Mouse (Mus musculus): ENCODE results near the gene Cdc16. TPM values are rescaled to one million over a fixed set of nuclear protein-coding genes. Genes with fewer than 3 reads are reported as not detected.

Gene Cdc16
- polyA plus RNA-seq, 1 experiment from 2014 or later, result 125 TPM

- H3K9ac ChIP-seq (ENCODE audit: low read length), result peak within 1 kb of the TSS; percentile 95
- peaks cover 3 to 9% of the 10 kb centered on the region in 2 experiments for H3K4me1 ChIP-seq (ENCODE audit: control insufficient read depth in 2 of 2, insufficient read depth in 2 of 2, low read length in 2 of 2)
- peak within 1 kb of the TSS; percentile 65 to 81 for H3K4me3 ChIP-seq (ENCODE audit: control insufficient read depth in 1 of 2, insufficient read depth in 1 of 2, low read depth in 1 of 2, low read length in 2 of 2)
- ATAC-seq (ENCODE audit: insufficient number of reproducible peaks, insufficient read depth, low FRiP score, low read depth), result peak; percentile 92
- WGBS, result under 1% methylated on average over 47 of the region's 47 CpGs
- H3K4me2 ChIP-seq (ENCODE audit: low read length), result peak within 1 kb of the TSS; percentile 90
- peaks cover 48% of the 10 kb centered on the region for H3K36me3 ChIP-seq (ENCODE audit: control insufficient read depth, insufficient read depth, low read length)
- peak within 1 kb of the TSS; percentile 97 to 98 for H3K27ac ChIP-seq (replicated peaks in 1 of 2; ENCODE audit: control insufficient read depth in 1 of 2, insufficient read depth in 1 of 2, low read depth in 2 of 2, low read length in 2 of 2)
- no peaks in the 10 kb centered on the region for H3K9me3 ChIP-seq (ENCODE audit: control insufficient read depth, low read length)
- no peaks in the 10 kb centered on the region for H3K27me3 ChIP-seq (ENCODE audit: control insufficient read depth, insufficient read depth, low read length)
These were observed 27.8 kb downstream of the Cdc16 start, which contains the start of gene Upf3a for GRCm38 (mm10) chr8:13785250-13785763. Gene Upf3a (plus strand): TSS chr8:13785615.

- WGBS, result under 1% methylated on average over 38 of the region's 47 CpGs
- peak; percentile 94 for ATAC-seq (ENCODE audit: insufficient number of reproducible peaks, insufficient read depth, low FRiP score, low read depth)
- peaks cover 44% of the 10 kb centered on the region for H3K36me3 ChIP-seq (ENCODE audit: control insufficient read depth, insufficient read depth, low read length)
These were observed 28.4 kb downstream of the Cdc16 start for GRCm38 (mm10) chr8:13785764-13786299.

GRCm38 (mm10) chr8:13789606-13790005 is 32.1 kb downstream of the Cdc16 start:
- H3K9ac ChIP-seq (ENCODE audit: low read length), result no peak overlapping the region
- H3K27ac ChIP-seq (replicated peaks in 1 of 2; ENCODE audit: control insufficient read depth in 1 of 2, insufficient read depth in 1 of 2, low read depth in 2 of 2, low read length in 2 of 2), result no peak overlapping the region
- peaks cover 3 to 8% of the 10 kb centered on the region in 2 experiments for H3K4me1 ChIP-seq (ENCODE audit: control insufficient read depth in 2 of 2, insufficient read depth in 2 of 2, low read length in 2 of 2)
- no peaks in the 10 kb centered on the region for H3K9me3 ChIP-seq (ENCODE audit: control insufficient read depth, low read length)
- no peak overlapping the region for H3K4me2 ChIP-seq (ENCODE audit: low read length)
- 91% methylated on average over 8 of the region's 8 CpGs for WGBS
- no peak overlapping the region for H3K4me3 ChIP-seq (ENCODE audit: control insufficient read depth in 1 of 2, insufficient read depth in 1 of 2, low read depth in 1 of 2, low read length in 2 of 2)
- peaks cover 58% of the 10 kb centered on the region for H3K36me3 ChIP-seq (ENCODE audit: control insufficient read depth, insufficient read depth, low read length)
- no peak for ATAC-seq (ENCODE audit: insufficient number of reproducible peaks, insufficient read depth, low FRiP score, low read depth)
- no peaks in the 10 kb centered on the region for H3K27me3 ChIP-seq (ENCODE audit: control insufficient read depth, insufficient read depth, low read length)

More at GRCm38 (mm10) chr8:13785764-13786299, 28.4 kb downstream of the Cdc16 start:
- Histone ChIP-seq H3K4me3 (ENCODE audit: control insufficient read depth in 1 of 2, insufficient read depth in 1 of 2, low read depth in 1 of 2, low read length in 2 of 2) (peak overlapping the region; percentile 65 to 81), H3K27ac (replicated peaks in 1 of 2; ENCODE audit: control insufficient read depth in 1 of 2, insufficient read depth in 1 of 2, low read depth in 2 of 2, low read length in 2 of 2) (peak overlapping the region; percentile 97 to 98), H3K9ac (ENCODE audit: low read length) (peak overlapping the region; percentile 95), H3K4me2 (ENCODE audit: low read length) (peak overlapping the region; percentile 90), H3K9me3 (ENCODE audit: control insufficient read depth, low read length) (no peaks in the 10 kb centered on the region), H3K4me1 (ENCODE audit: control insufficient read depth in 2 of 2, insufficient read depth in 2 of 2, low read length in 2 of 2) (peaks cover 3 to 9% of the 10 kb centered on the region in 2 experiments), H3K27me3 (ENCODE audit: control insufficient read depth, insufficient read depth, low read length) (no peaks in the 10 kb centered on the region)

- WGBS, result 82% methylated on average over 8 of the region's 8 CpGs
- Histone ChIP-seq H3K9ac (ENCODE audit: low read length) (no peak overlapping the region), H3K4me2 (ENCODE audit: low read length) (no peak overlapping the region), H3K9me3 (ENCODE audit: control insufficient read depth, low read length) (no peaks in the 10 kb centered on the region), H3K4me3 (ENCODE audit: control insufficient read depth in 1 of 2, insufficient read depth in 1 of 2, low read depth in 1 of 2, low read length in 2 of 2) (no peak overlapping the region), H3K4me1 (ENCODE audit: control insufficient read depth in 2 of 2, insufficient read depth in 2 of 2, low read length in 2 of 2) (no peaks in the 10 kb centered on the region), H3K27ac (replicated peaks in 1 of 2; ENCODE audit: control insufficient read depth in 1 of 2, insufficient read depth in 1 of 2, low read depth in 2 of 2, low read length in 2 of 2) (no peak overlapping the region), H3K36me3 (ENCODE audit: control insufficient read depth, insufficient read depth, low read length) (peaks cover 86% of the 10 kb centered on the region), H3K27me3 (ENCODE audit: control insufficient read depth, insufficient read depth, low read length) (no peaks in the 10 kb centered on the region)
- no peak for ATAC-seq (ENCODE audit: insufficient number of reproducible peaks, insufficient read depth, low FRiP score, low read depth)
These were observed 35.7 kb downstream of the Cdc16 start for GRCm38 (mm10) chr8:13793097-13793745.

- Histone ChIP-seq H3K27ac (replicated peaks in 1 of 2; ENCODE audit: control insufficient read depth in 1 of 2, insufficient read depth in 1 of 2, low read depth in 2 of 2, low read length in 2 of 2) (no peak overlapping the region), H3K4me2 (ENCODE audit: low read length) (no peak overlapping the region), H3K4me3 (ENCODE audit: control insufficient read depth in 1 of 2, insufficient read depth in 1 of 2, low read depth in 1 of 2, low read length in 2 of 2) (no peak overlapping the region), H3K27me3 (ENCODE audit: control insufficient read depth, insufficient read depth, low read length) (no peaks in the 10 kb centered on the region), H3K36me3 (ENCODE audit: control insufficient read depth, insufficient read depth, low read length) (peaks cover 87% of the 10 kb centered on the region), H3K9ac (ENCODE audit: low read length) (no peak overlapping the region), H3K4me1 (ENCODE audit: control insufficient read depth in 2 of 2, insufficient read depth in 2 of 2, low read length in 2 of 2) (no peaks in the 10 kb centered on the region), H3K9me3 (ENCODE audit: control insufficient read depth, low read length) (no peaks in the 10 kb centered on the region)
- no peak for ATAC-seq (ENCODE audit: insufficient number of reproducible peaks, insufficient read depth, low FRiP score, low read depth)
- 93% methylated on average over 11 of the region's 11 CpGs for WGBS
These were observed 36.2 kb downstream of the Cdc16 start for GRCm38 (mm10) chr8:13793746-13794101.

- Histone ChIP-seq H3K36me3 (ENCODE audit: control insufficient read depth, insufficient read depth, low read length) (peaks cover 70% of the 10 kb centered on the region), H3K4me1 (ENCODE audit: control insufficient read depth in 2 of 2, insufficient read depth in 2 of 2, low read length in 2 of 2) (no peaks in the 10 kb centered on the region), H3K9me3 (ENCODE audit: control insufficient read depth, low read length) (no peaks in the 10 kb centered on the region), H3K27ac (replicated peaks in 1 of 2; ENCODE audit: control insufficient read depth in 1 of 2, insufficient read depth in 1 of 2, low read depth in 2 of 2, low read length in 2 of 2) (no peak overlapping the region), H3K9ac (ENCODE audit: low read length) (no peak overlapping the region), H3K4me3 (ENCODE audit: control insufficient read depth in 1 of 2, insufficient read depth in 1 of 2, low read depth in 1 of 2, low read length in 2 of 2) (no peak overlapping the region), H3K27me3 (ENCODE audit: control insufficient read depth, insufficient read depth, low read length) (no peaks in the 10 kb centered on the region), H3K4me2 (ENCODE audit: low read length) (no peak overlapping the region)
- WGBS, result 90% methylated on average over 5 of the region's 5 CpGs
- no peak for ATAC-seq (ENCODE audit: insufficient number of reproducible peaks, insufficient read depth, low FRiP score, low read depth)
These were observed 40.2 kb downstream of the Cdc16 start for GRCm38 (mm10) chr8:13797676-13798075.

- H3K36me3 ChIP-seq (ENCODE audit: control insufficient read depth, insufficient read depth, low read length), result peaks cover 51% of the 10 kb centered on the region
- no peak overlapping the region for H3K4me3 ChIP-seq (ENCODE audit: control insufficient read depth in 1 of 2, insufficient read depth in 1 of 2, low read depth in 1 of 2, low read length in 2 of 2)
- no peak overlapping the region for H3K4me2 ChIP-seq (ENCODE audit: low read length)
- no peak for ATAC-seq (ENCODE audit: insufficient number of reproducible peaks, insufficient read depth, low FRiP score, low read depth)
- no peaks in the 10 kb centered on the region for H3K9me3 ChIP-seq (ENCODE audit: control insufficient read depth, low read length)
- no peak overlapping the region for H3K27ac ChIP-seq (replicated peaks in 1 of 2; ENCODE audit: control insufficient read depth in 1 of 2, insufficient read depth in 1 of 2, low read depth in 2 of 2, low read length in 2 of 2)
- WGBS, result 83% methylated on average over 5 of the region's 5 CpGs
- no peaks in the 10 kb centered on the region for H3K4me1 ChIP-seq (ENCODE audit: control insufficient read depth in 2 of 2, insufficient read depth in 2 of 2, low read length in 2 of 2)
- H3K9ac ChIP-seq (ENCODE audit: low read length), result no peak overlapping the region
- H3K27me3 ChIP-seq (ENCODE audit: control insufficient read depth, insufficient read depth, low read length), result no peaks in the 10 kb centered on the region
These were observed 42.1 kb downstream of the Cdc16 start for GRCm38 (mm10) chr8:13799566-13799965.

Data from heart, embryonic 14.5 days (tissue).